Mouse (Mus musculus) ES-E14 (cell line): ENCODE data around the gene St6galnac6. TPM values are rescaled to one million over a fixed set of nuclear protein-coding genes. Genes with fewer than 3 reads are reported as not detected.

Experiments
- DNase-seq: peaks from one replicate; pipeline ENCODE4 v3.0.0-alpha.2; 2013; ENCODE audit warnings: low read depth, low spot score
- H3K27ac ChIP-seq: 2 replicates; pipeline ENCODE4 v1.5.1; 2012; ENCODE audit warnings: low read depth, mild to moderate bottlenecking, low read length, moderate library complexity, mixed read lengths; ENCODE audit not compliant: poor library complexity, insufficient read depth, severe bottlenecking
- H3K36me3 ChIP-seq: 2 replicates; pipeline ENCODE4 v1.6.1; 2012; ENCODE audit warnings: mild to moderate bottlenecking, low read length, moderate library complexity, mixed read lengths; ENCODE audit not compliant: control insufficient read depth, poor library complexity, insufficient read depth, severe bottlenecking
- H3K4me1 ChIP-seq, 2 experiments: fragments of 150-350 bp in 1 of 2; sonication (generic) in 1 of 2; 2 replicates each; pipeline ENCODE4 v1.6.1; 2012; ENCODE audit warnings: low read length in 2 of 2, mild to moderate bottlenecking in 1 of 2, mixed read lengths in 1 of 2; ENCODE audit not compliant: control insufficient read depth in 2 of 2, insufficient read depth in 2 of 2, poor library complexity in 1 of 2
- H3K4me3 ChIP-seq, 2 experiments: fragments of 150-350 bp in 1 of 2; sonication (generic) in 1 of 2; 2 replicates each; pipeline ENCODE4 v1.5.1; 2012; ENCODE audit warnings: low read length in 2 of 2, low read depth in 1 of 2, mild to moderate bottlenecking in 1 of 2, mixed read lengths in 1 of 2; ENCODE audit not compliant: insufficient read depth in 1 of 2, poor library complexity in 1 of 2, severe bottlenecking in 1 of 2
- H3K9ac ChIP-seq: 2 replicates; pipeline ENCODE4 v1.6.1; 2012; ENCODE audit warnings: low read depth, mild to moderate bottlenecking, low read length, mixed read lengths; ENCODE audit not compliant: poor library complexity, insufficient read depth, severe bottlenecking
- H3K9me3 ChIP-seq: fragments of 150-350 bp; sonication (generic); 2 replicates; pipeline ENCODE4 v1.6.1; 2012; ENCODE audit warnings: low read depth, mild to moderate bottlenecking, low read length; ENCODE audit not compliant: control insufficient read depth, insufficient read depth
- CHD2 ChIP-seq: IDR thresholded peaks from 2 replicates; pipeline ENCODE4 v1.6.1; 2014; ENCODE audit warnings: mild to moderate bottlenecking, low read depth, low read length, inconsistent platforms
- HCFC1 ChIP-seq: IDR thresholded peaks from 2 replicates; pipeline ENCODE4 v1.6.1; 2012; ENCODE audit warnings: low read length, inconsistent platforms, borderline replicate concordance; ENCODE audit not compliant: insufficient read depth
- MAFK ChIP-seq: IDR thresholded peaks from 2 replicates; pipeline ENCODE4 v1.6.1; 2014; ENCODE audit warnings: mild to moderate bottlenecking, low read depth, low read length, inconsistent platforms; ENCODE audit not compliant: insufficient read depth
- ZC3H11A ChIP-seq: IDR thresholded peaks from 2 replicates; pipeline ENCODE4 v1.6.1; 2012; ENCODE audit warnings: low read depth, mild to moderate bottlenecking, inconsistent platforms, low read length, borderline replicate concordance
- ZNF384 ChIP-seq: IDR thresholded peaks from 2 replicates; pipeline ENCODE4 v1.6.1; 2012; ENCODE audit warnings: low read depth, low read length, inconsistent platforms
- in situ Hi-C, 2 experiments: fragments of 600-800 bp; cut with MboI; formaldehyde crosslinking; loops; one replicate each; pipeline ENCODE4 v1.15.1; 2025; ENCODE audit warnings: low sequenced_read_pairs in 2 of 2, inconsistent platforms in 1 of 2; ENCODE audit not compliant: unreplicated experiment in 2 of 2
- total RNA-seq: library from RNA; depleted of rRNA; stranded (reverse); fragments of 300-350 nt; gene quantifications from 2 replicates; pipeline ENCODE4 v1.2.3, GENCODE M21; 2012

St6galnac6 gene
- total RNA-seq, 1 experiment: 18.0 TPM

DNA sequence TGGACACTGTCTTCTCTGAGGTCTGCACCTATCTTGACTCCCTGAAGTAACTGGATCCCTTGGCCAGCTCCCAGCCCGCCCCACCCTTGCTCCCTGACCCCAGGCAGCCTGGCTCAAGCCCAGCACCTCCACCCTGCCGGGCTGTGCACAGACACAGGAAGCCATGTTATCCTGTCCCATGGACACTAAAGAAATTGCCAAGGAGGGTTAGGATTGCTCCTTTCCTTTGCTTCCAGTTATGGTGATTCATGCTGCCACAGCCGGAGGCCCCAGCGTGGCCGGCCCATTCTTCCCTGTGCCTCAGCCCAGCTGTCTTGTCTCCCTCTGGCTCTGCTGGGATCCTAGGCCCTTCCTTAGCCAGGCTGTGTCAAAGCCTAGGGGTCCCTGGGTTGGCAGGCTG is 34.2 kb downstream of the St6galnac6 start:
- Histone ChIP-seq H3K27ac (no peak overlapping the region), H3K9me3 (no peaks in the 10 kb centered on the region), H3K36me3 (peaks cover 27% of the 10 kb centered on the region), H3K9ac (no peak overlapping the region), H3K4me1 (peaks cover 0 to 13% of the 10 kb centered on the region in 2 experiments; a peak in 3 of 4 replicates), H3K4me3 (no peak overlapping the region)
- TF ChIP-seq MAFK (no peak), CHD2 (no peak), HCFC1 (no peak), ZNF384 (no peak), ZC3H11A (no peak)
- in situ Hi-C loops: no loop called here
- DNase-seq: no peak

GRCm38 (mm10) chr2:32634277-32635105 is 35.0 kb downstream of the St6galnac6 start:
- no peak overlapping the region; the same call in 1 of the 2 replicates for H3K27ac ChIP-seq
- H3K36me3 ChIP-seq: peaks cover 27% of the 10 kb centered on the region
- no peaks in the 10 kb centered on the region for H3K9me3 ChIP-seq
- in situ Hi-C loops: no loop called here
- no peak overlapping the region for H3K9ac ChIP-seq
- peaks cover 0 to 10% of the 10 kb centered on the region in 2 experiments; a peak in 2 of 4 replicates for H3K4me1 ChIP-seq
- no peak overlapping the region for H3K4me3 ChIP-seq
- DNase-seq: no peak
- TF ChIP-seq ZNF384: no peak
- no peak for TF ChIP-seq ZC3H11A
- TF ChIP-seq HCFC1: no peak
- TF ChIP-seq CHD2: no peak
- no peak for TF ChIP-seq MAFK

- Histone ChIP-seq H3K9me3 (no peaks in the 10 kb centered on the region), H3K9ac (no peak overlapping the region), H3K27ac (no peak overlapping the region), H3K4me1 (peaks cover 0 to 8% of the 10 kb centered on the region in 2 experiments; a peak in 2 of 4 replicates), H3K4me3 (no peak overlapping the region), H3K36me3 (peaks cover 24% of the 10 kb centered on the region)
- no peak for TF ChIP-seq ZNF384
- no peak for TF ChIP-seq ZC3H11A
- TF ChIP-seq CHD2: no peak
- no peak for TF ChIP-seq MAFK
- no peak for TF ChIP-seq HCFC1
- no peak for DNase-seq
- in situ Hi-C loops: no loop called here
These were observed 37.1 kb downstream of the St6galnac6 start for GRCm38 (mm10) chr2:32636617-32637016.

DNA sequence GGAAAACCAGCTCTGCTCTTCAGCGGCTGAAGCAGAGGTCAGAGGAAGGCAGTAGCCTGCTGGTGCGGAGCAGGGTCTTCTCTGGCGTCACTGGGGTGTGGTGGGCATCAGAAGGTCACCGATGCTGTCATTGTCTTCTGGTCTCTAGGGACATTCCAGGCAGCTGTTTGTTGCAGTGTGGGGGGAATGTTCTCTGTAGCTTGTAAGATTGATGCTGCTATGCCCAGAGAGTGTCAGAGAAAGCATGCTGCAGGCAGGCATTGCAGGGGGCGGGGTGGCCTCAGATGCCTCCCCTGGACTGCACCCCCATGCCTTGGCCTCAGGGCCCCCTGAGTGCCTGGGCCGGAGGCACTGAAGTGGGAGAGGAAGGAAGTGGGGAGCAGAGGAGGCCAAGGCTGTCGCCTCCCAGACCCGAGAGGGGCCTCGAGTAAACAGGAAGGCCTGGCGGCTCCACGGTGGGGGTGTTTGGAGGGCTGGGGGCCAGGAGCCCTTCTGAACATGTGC is 38.3 kb downstream of the St6galnac6 start:
- Histone ChIP-seq H3K36me3 (peaks cover 17% of the 10 kb centered on the region), H3K4me1 (peaks cover 0 to 8% of the 10 kb centered on the region in 2 experiments; a peak in 2 of 4 replicates), H3K4me3 (peak overlapping the region in 1 of 2 experiments; percentile 2; a peak in 2 of 4 replicates), H3K9me3 (no peaks in the 10 kb centered on the region), H3K27ac (no peak overlapping the region), H3K9ac (peak overlapping the region; percentile 9)
- in situ Hi-C loops: no loop called here
- no peak for DNase-seq
- TF ChIP-seq MAFK (no peak), HCFC1 (no peak), CHD2 (no peak), ZNF384 (no peak), ZC3H11A (no peak)
